Mouse (Mus musculus) ZHBTc4 (cell line): ENCODE results near the gene Gm17334.
A peak's percentile ranks its signal among the peaks of the same experiment; 100 is the strongest.
"Not testable (repeated sequence)": the region's sequence is repeated elsewhere in the genome, so short reads cannot be mapped to it uniquely, and the experiment has no call there.

Source experiments
- DNase-seq: peaks from one replicate; pipeline ENCODE4 v3.0.0-alpha.2; 2011; ENCODE audit warnings: low read depth, low spot score

Gene Gm17334

DNA sequence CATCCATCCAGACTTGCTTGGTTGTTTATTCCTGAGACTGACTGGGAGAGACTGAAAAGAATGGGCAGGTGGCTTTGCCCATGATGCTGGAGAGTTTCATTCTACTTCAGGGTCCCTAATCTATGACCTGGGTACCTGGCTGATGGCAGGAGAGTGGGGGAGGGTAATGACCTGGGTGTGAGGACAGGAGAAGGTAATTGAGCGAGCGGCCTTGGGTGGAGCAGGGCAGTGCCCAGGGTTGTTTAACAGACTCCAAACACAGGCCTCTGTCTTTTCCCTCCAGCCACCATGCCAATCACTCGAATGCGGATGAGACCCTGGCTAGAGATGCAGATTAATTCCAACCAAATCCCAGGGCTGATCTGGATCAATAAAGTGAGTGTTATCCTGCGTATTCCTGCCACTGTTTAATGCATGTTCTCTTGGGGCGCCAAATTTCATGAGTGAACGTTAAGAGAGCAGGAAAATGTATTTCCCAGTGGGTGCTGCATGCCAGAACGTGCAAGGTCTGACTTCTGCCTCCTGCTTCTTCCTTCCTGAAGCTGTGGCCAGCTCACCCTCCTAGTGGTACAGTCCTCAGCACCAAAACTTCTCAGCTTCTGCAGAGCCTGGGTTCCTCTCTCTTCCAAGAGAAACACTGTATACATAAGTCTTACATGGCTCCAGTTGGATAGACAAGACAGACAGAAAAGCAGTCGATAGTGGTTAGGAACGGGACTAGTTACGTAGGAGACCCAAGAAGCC is 1.8 kb downstream of the Gm17334 start:
- DNase-seq, result no peak

DNA sequence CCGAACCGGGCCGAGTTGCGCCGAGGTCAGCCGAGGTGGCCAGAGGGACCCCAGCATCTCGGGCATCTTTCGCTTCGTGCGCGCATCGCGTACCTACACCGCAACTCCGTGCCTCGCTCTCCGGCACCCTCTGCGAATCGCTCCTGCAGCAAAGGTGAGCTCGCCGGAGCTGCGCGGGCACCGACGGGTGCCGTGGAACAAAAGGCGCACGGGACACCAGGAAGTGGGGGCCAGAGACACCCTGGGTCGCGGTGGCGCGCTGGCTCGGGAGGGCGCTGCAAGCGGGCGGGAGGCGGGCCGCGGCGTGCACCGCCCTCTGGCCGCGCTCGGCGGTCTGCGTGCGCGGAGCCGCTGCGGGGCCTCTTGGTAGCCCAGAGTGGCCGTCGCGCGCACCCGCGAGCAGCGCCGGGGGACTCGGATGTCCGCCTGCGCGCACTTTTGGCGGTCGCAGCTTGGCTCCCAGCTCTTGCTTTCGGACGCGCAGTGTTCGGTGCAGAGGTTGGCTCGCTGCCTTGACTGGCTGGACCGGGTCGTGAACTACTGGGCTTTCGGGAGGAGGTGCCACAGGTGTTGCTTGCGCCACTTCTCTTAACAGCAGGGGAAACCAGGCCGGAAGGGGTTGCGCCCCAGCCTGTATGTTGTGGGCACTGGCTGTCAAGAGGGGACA is 2.7 kb downstream of the Gm17334 start:
- DNase-seq, result peak; percentile 76

DNA sequence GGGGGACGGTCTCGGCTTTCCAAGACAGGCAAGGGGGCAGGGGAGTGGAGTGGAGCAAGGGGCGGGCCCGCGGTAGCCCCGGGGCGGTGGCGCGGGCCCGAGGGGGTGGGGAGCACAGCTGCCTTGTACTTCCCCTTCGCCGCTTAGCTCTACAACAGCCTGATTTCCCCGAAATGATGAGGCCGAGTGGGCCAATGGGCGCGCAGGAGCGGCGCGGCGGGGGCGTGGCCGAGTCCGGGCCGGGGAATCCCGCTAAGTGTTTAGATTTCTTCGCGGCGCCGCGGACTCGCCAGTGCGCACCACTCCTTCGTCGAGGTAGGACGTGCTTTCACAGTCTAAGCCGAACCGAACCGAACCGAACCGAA is 3.2 kb downstream of the Gm17334 start, which contains the start of gene Irf1:
Gene Irf1 (plus strand): TSS at position 255 of the 365 bp plus-strand sequence.
- DNase-seq, result peak; percentile 99

DNA sequence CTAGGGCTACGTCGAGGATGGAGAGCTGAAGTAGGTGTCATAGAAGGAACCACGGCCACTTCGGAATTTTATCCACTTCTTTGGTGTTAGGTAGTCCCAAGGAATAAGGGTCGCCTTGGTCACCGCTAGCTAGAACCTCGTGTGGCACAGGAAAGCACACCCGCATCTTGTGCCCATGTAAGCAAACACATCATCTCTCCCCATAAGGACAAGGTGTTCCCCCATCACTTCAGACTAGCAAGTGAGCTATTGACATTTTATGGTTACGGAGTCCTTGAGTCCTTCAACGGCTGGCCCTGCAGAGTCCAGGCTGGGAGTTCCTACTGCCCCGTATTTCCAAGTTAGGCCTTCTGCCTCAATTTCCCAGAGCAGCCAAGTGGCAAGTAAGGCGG is 3.8 kb downstream of the Gm17334 start:
- no peak for DNase-seq

DNA sequence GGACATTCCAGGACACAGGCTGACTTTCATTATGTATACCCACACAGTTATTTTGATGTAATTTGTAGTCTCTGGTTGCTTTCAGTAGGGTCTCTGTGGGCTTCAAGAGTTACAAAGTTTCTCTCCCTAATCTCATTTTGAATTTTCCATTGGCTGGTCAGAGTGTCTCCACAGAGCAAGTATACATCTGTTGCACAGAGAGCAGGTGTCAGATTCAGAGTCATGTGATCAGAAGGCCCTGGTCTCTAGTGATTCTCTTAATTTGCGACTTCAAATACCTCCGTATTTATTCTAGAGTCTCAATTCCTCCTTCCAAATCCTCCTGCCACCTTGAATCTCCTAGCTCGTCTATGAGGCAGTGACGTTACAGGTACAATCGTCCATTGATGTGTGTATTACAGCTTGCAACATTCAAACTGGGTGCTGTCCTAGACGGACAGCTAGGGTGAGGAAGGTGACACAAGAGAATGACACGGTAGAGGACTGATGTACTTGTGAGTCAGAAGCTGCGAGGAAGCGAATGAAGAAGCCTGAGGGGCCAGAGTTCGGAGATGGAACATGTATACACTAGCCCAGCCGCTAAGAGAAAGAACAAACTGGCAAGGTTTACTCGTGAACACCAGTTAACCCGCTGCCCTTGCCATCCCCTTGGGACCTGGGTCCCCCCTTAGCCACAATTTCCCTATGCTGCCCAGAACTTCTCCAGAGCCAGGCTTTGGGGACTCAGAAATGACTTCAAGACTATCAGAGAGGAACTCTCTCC is 4.4 kb downstream of the Gm17334 start:
- no peak for DNase-seq

DNA sequence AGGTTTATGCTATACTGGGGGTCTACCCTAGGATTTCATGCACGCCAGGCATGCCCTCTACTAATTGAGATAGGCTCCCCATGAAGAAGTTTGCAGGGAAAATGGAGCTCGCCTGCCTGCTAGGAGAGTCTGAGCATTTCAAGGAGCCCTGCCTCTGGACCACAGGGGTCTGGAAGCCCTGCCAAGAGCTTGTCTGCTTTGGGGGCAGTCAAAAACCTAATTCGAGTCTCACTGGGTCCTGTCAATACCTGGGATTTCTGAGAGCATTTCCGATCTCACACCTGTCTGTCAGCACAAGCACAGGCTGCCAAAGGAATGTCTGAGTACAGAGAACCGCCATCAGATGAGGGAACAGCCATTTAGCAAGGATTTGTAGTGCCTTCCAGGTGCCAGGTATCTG is 8.4 kb downstream of the Gm17334 start:
- DNase-seq, result no peak

DNA sequence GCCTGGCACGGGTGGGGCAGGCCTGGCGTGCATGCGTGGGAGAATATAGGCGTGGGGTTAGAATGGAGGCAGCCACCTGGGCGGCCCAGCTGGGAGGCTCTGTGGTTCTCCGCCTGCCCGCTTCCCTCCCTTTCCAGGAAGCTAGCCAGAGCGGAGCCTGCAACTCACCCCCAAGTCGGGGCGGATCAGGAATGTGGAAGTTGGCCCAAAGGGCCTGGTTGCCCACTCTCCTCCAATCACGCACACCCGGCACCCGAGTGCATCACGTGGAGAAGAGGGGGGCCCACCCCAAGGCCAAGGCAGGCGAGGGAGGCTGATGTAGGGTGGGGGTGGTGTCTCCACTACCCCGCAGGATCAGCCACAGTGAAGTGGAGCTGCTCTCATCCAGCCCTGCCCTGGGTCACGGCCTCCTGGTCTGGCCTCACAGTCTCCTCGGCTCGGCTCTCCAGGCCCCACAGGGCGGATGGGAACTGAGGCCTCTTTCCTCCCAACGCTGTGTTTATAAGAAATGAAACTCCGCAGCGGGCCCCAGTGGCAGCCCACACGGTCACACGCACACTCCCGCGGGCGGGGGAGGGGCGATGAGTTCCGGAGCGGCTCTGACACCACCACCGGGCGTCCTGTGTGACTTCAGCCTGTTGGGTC is 9.4 kb downstream of the Gm17334 start:
- DNase-seq, result peak; percentile 87

DNA sequence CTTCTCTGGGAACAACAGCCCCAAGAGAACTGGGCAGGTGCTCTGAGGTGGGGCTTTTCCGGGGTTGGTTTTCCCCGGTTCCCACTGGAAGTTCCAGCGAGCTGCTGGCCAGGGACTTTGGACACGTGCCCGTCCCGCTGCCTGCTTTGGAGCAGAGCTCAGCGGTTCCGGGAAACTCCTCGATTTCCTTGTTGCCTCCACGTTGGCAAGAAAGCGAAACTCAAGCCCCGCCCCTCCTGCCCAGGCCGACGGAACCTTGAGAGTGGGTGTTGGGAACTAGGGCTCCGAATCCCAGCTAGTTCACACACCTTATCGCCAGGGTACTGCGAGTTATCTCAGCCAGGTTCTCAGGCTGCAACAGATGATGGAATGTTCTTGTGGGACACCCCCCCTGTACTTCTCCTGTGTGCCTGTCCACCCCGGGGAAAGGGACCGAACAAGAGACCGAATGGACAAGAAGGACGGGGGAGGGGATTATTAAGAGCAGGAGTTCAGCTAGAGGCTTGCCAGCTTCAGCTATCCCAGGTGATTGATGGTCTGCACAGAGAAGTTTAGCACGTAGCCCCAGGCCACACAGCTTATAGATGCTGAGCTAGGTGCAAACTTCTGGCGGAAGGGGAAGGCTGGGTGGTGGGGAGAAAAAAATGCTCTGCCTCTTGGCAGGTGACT is 10.0 kb downstream of the Gm17334 start:
- DNase-seq, result peak; percentile 80

DNA sequence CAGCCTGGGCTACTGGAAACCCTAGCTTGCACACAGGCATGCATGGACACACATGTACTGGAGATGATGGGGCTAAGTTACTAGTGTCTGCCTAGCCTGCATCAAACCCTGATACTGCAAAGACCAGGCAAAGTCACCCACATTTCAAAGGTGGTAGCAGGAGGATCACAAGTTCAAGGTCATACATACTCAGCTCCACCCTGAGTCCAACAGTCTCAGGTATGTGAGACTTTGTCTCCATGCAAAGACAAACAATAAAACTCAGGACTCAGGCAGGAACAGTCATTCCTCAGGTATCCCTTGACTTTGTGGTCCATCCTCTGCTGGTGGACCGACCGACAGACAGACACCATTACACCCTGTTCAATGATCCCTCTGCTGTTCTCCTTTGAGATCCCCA is 10.6 kb downstream of the Gm17334 start:
- peak; percentile 48 for DNase-seq

DNA sequence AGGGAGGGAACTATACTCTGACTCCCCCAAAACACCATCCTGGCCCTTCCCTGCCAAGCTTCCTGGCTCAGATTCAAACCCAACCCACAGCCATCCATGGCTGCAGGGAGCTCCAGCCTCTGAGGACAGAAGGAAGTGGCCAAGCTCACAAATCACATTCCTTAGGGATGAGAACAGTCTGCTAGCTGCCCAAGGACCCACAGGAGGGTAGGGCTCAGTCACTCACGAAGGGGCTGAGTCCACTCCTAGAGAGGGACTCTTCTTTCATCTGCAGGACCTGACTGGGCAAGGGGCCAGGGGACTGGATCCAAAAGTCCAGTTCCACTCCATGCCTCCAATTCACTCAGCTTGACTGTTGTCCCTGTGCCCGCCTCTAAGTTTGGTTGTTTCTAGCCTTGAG is 11.2 kb downstream of the Gm17334 start:
- no peak for DNase-seq

DNA sequence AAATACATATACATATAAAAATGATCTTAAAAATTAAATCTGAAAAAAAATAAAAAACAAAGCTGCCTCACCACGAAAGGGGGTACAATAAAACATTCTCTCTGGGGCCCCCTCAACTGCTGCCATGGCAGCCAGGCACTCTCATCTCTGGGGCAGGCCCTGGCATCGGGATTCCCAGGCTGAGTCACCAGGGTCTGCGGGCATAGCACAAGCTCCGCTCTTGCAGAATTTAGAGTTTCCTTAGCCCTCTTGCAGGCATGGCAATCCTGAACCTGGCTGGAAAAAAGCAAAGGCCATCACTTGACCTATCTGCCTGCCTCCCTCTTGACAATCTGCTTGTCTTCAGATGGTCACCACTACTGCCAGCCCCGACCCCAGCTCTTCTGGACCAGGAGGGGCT is 11.7 kb downstream of the Gm17334 start:
- DNase-seq, result no peak

DNA sequence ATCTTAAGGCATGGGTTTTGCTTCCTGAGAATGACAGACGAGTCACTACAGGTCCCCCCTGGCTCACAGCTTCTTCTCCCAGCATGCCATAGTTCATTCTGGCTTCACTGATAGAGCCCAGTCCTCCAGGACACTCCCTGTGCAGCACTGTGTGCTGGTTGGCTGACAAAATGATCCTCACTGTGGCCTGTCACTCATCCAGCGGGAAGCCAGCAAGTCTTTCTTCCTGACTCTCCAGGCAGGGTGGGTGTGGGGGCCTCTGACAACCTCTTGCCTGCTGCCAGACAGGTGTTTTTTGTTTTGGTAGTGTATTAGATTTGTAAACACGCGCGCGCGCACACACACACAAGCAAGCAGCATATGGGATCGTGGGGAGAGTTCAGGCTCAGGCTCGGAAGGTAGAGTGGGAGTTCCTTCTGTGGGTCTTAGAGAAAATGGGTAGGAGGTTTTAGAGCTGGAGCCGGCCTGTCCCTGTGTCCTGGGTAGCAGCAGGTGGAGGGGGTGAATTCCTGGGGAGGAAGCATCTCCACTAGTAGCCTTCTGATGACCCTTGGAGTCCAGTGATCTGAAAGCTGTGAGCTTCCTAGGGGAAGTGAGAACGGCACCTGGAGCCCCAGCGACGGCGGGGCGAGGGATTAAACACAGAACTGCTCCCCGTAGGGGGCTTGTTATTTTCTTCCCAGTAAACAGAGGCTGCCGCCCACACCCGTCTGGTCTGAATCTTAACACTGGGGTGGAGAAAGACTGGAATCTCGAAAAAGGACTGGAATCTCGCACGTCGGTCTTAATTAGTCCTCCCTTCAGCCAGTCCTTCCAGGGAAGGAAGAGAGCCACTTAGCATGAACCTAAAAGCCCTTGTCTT is 13.2 kb downstream of the Gm17334 start:
- DNase-seq, result peak; percentile 58

DNA sequence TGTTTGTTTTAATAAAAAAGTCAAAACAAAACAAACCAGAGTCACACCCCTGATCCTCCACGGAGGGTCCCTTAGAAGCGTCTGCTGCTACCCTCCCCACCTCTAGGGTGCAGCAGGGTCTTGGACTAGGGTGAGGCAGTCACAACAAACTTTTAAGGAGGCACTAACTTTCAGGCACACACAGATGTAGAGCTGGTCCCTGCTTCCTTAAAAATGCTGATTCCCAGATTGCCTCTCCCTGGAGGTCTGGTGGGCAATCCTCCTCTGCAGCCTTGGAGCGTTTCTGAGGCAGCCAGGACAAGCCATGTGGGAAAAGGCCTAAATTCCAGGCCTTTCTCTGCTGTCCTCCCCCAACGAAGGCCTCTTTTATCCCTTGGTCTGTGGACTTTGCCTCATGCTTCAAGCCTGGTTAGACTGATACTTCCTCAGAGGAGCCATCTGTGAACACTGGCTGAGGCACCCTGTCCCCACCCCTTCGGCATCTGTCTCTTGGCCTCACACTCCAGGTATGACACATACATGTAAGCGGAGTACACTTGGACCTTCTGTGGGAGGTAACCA is 14.1 kb downstream of the Gm17334 start:
- DNase-seq, result peak; percentile 63

DNA sequence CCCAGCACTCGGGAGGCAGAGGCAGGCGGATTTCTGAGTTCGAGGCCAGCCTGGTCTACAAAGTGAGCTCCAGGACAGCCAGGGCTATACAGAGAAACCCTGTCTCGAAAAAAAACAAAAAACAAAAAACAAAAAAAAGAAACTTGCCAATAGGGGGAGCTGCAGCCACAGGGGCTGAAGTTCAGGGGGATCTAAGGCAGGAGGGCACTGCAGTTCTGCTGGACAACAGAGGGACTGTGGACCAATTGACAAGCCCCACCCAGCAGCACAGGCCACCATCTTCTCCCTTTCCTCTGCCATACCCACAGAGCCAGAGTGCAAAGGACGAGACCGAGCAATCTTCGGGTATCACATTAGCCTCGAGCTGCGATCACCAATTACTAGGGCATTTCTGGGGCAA is 15.0 kb downstream of the Gm17334 start:
- not testable (repeated sequence) for DNase-seq

DNA sequence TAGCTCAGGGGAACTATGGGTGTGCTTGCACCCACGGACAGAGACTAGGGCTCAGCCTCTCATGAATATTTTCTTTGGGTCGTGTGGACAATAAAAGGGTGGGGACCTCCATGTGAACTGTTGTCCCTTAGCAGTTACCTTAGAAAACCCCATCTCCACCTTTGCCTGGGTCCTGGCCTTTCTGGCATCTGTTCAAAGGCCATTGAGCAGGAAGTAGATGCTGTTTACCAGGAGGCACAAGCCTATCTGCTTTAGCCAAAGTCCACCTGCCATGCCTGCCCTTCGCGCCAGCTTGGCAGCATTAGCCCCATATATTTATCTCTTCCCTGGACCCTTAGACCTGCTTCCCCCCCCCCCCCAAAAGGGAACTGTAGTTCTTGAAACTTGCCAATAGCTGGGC is 15.4 kb downstream of the Gm17334 start:
- no peak for DNase-seq

DNA sequence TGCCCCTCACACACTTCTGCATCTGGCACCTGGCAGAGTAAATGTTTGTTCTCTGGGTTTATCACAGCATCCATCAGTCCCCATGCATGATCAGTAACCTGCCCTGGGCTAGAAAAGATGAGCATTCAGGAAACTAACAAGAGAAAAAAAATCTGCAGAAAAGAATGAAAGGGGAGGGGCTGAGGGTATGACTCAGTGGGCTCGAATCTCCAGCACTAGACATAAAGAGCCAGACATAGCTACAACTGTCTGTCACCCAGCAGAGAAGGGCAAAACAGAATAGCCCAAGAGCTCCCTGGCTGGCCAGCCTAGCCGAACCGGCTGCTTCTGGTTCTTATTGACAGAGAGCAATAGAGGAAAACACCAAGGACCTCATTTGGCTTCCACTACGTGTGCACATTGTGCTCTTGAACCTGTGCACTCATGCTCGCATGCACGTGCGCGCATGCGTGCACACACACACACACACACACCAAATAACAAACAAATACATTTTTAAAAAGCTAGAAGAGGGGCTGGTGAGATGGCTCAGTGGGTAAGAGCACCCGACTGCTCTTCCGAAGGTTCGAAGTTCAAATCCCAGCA is 17.9 kb downstream of the Gm17334 start:
- no peak for DNase-seq

DNA sequence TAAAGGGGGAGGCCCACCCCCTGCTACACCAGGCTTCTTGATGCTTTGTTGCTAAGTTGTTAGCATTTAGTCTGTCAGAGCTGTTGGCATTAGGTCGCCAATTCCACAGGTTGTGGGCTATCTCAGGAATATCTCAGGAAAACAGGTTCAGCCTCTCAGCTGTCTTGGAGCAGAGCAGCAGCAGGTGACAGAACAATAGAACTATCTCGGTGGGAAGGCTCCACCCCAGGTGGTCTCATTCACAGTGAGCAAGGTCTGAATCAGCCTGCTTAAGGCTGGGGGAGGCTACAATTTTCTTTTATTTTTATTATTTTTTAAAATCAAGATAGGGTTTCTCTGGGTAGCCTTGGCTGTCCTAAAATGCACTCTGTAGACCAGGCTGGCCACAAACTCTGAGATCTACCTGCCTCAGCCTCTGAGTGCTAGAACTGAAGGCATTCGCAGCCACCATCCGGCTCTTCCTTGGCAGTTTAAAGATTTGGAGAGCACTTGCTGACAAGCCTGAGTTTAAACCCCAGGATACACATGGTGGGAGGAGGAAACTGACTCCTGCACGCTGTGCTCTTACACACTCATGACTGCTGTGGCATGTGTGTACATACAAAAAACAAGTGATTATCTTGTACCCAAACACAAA is 23.2 kb downstream of the Gm17334 start:
- peak; percentile 61 for DNase-seq

DNA sequence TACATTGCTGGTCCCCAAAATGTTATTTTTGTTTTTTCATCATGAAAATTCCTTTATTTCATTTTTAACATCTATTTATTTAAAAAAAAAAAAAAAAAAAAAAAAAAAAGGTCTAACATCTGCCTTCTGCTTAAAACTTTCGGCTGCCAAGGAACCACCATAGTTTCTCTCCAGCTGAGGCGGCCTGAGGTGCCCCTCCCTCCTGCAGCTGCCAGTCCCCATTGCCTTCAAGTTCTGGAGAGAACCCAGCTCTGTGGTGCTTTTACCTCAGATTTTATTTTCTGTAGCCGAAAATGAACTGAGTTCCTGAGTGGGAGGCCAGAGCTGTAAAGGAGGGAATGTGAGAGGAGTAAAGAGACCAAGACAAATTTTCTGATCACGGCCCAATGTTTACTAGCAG is 23.7 kb downstream of the Gm17334 start:
- DNase-seq, result no peak

DNA sequence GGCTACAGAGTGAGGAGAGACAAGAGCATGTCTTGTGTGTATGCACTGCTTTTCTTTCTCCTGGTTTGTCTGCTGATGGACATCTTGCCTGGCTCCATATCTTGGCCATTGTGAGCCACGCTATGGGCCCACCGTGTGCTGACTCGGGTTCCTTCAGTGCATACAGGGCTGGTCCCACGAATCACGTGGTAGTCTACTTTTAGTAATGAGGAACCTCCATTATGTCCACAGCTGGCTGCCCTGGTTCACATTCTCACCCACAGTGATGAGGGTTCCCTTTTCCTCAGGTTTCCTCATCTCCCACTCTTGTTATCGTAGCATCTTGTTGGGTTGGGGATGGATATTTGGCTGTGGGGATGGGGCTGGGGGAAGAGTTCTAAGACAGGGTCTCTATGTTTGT is 24.4 kb downstream of the Gm17334 start:
- no peak for DNase-seq
